Mouse (Mus musculus) embryonic fibroblast, embryonic 13.5 days (primary cell): ENCODE results near the gene Dnmt3a.

ENCODE experiments used
- CTCF ChIP-seq: IDR thresholded peaks from 2 replicates; pipeline ENCODE4 v1.5.1; 2011; ENCODE audit warnings: mild to moderate bottlenecking, control low read depth, low read length, moderate library complexity, borderline replicate concordance; ENCODE audit not compliant: insufficient read depth
- POLR2A ChIP-seq: IDR thresholded peaks from 2 replicates; pipeline ENCODE4 v1.6.1; 2011; ENCODE audit warnings: low read depth, mild to moderate bottlenecking, control low read depth, low read length, moderate library complexity

- TF ChIP-seq POLR2A (no peak), CTCF (no peak)
Measured at GRCm38 (mm10) chr12:3833059-3833760, 27.4 kb downstream of the Dnmt3a start.
